Mouse (Mus musculus) CH12.LX (cell line): Measurements from ENCODE around the gene Enah. TPM values are rescaled to one million over a fixed set of nuclear protein-coding genes. Genes with fewer than 3 reads are reported as not detected.
A peak's percentile ranks its signal among the peaks of the same experiment; 100 is the strongest.

Source experiments
- DNase-seq: peaks from one replicate; pipeline ENCODE4 v3.0.0-alpha.2; 2013; ENCODE audit errors: extremely low read depth
- H3K27ac ChIP-seq: 2 replicates; pipeline ENCODE4 v1.5.1; 2012; ENCODE audit warnings: low read depth, mild to moderate bottlenecking, control low read depth, moderate library complexity; ENCODE audit not compliant: insufficient read depth
- H3K27me3 ChIP-seq: replicated peaks from 2 replicates; pipeline ENCODE3; 2012; ENCODE audit warnings: inconsistent platforms
- H3K36me3 ChIP-seq, 2 experiments: replicated peaks in 1 of 2; 2 replicates each; pipeline versions ENCODE3 to v1.6.1; 2012; ENCODE audit warnings: inconsistent platforms in 1 of 2, low read length in 1 of 2, mild to moderate bottlenecking in 1 of 2, mixed read lengths in 1 of 2, moderate library complexity in 1 of 2; ENCODE audit not compliant: control insufficient read depth in 1 of 2, insufficient read depth in 1 of 2
- H3K4me1 ChIP-seq, 2 experiments: 2 replicates each; pipeline ENCODE4 v1.6.1; 2012; ENCODE audit warnings: inconsistent platforms in 1 of 2, moderate library complexity in 1 of 2; ENCODE audit not compliant: insufficient read depth in 2 of 2, control insufficient read depth in 1 of 2
- H3K4me2 ChIP-seq: 2 replicates; pipeline ENCODE4 v1.6.1; 2012; ENCODE audit warnings: low read depth, mild to moderate bottlenecking, control low read depth; ENCODE audit not compliant: poor library complexity, insufficient read depth, severe bottlenecking
- H3K4me3 ChIP-seq, 3 experiments: fragments of 150-350 bp in 1 of 3; sonication (generic) in 1 of 3; replicated peaks in 1 of 3; 2 replicates each; pipeline versions ENCODE3 to v1.5.1; 2011 to 2012; ENCODE audit warnings: low read depth in 2 of 3, low read length in 2 of 3, mild to moderate bottlenecking in 2 of 3, moderate library complexity in 2 of 3, control low read depth in 1 of 3, improper control_type of control experiment in 1 of 3, inconsistent platforms in 1 of 3, mixed read lengths in 1 of 3; ENCODE audit not compliant: poor library complexity in 1 of 3
- H3K79me2 ChIP-seq: replicated peaks from 2 replicates; pipeline ENCODE4 v1.6.1; 2012; ENCODE audit warnings: mild to moderate bottlenecking, moderate library complexity; ENCODE audit not compliant: control insufficient read depth, poor library complexity, insufficient read depth, severe bottlenecking; ENCODE audit errors: extremely low read depth
- H3K9ac ChIP-seq: 2 replicates; pipeline ENCODE4 v1.6.1; 2012; ENCODE audit warnings: low read depth, mild to moderate bottlenecking, control low read depth, moderate library complexity; ENCODE audit not compliant: insufficient read depth
- H3K9me3 ChIP-seq: replicated peaks from 2 replicates; pipeline ENCODE3; 2012; ENCODE audit warnings: low read length, inconsistent platforms, mixed read lengths
- BHLHE40 ChIP-seq: IDR thresholded peaks from 2 replicates; pipeline ENCODE4 v1.6.1; 2011; ENCODE audit warnings: mild to moderate bottlenecking, low read depth, low read length, improper control_type of control experiment
- CHD1 ChIP-seq: IDR thresholded peaks from 2 replicates; pipeline ENCODE4 v1.6.1; 2012; ENCODE audit warnings: low read depth, low read length, improper control_type of control experiment, inconsistent platforms
- CHD2 ChIP-seq: IDR thresholded peaks from 2 replicates; pipeline ENCODE4 v1.6.1; 2011; ENCODE audit warnings: low read length, improper control_type of control experiment
- CTCF ChIP-seq, 2 experiments: IDR thresholded peaks in 1 of 2; conservative IDR thresholded peaks in 1 of 2; 2 replicates each; pipeline ENCODE4 v1.5.1; 2011 to 2012; ENCODE audit warnings: low read depth in 2 of 2, low read length in 2 of 2, improper control_type of control experiment in 1 of 2, inconsistent platforms in 1 of 2, mild to moderate bottlenecking in 1 of 2, moderate library complexity in 1 of 2
- E2F4 ChIP-seq: IDR thresholded peaks from 2 replicates; pipeline ENCODE4 v1.6.1; 2011; ENCODE audit warnings: low read depth, low read length, improper control_type of control experiment; ENCODE audit not compliant: insufficient replicate concordance
- ELF1 ChIP-seq: IDR thresholded peaks from 2 replicates; pipeline ENCODE4 v1.6.1; 2014; ENCODE audit warnings: low read depth, mild to moderate bottlenecking, inconsistent platforms, low read length, improper control_type of control experiment
- EP300 ChIP-seq: IDR thresholded peaks from 2 replicates; pipeline ENCODE4 v1.6.1; 2011; ENCODE audit warnings: low read length, improper control_type of control experiment
- ETS1 ChIP-seq: conservative IDR thresholded peaks from 2 replicates; pipeline ENCODE4 v1.6.1; 2012; ENCODE audit warnings: low read depth, mild to moderate bottlenecking, inconsistent platforms, low read length, improper control_type of control experiment, moderate library complexity
- GABPA ChIP-seq: IDR thresholded peaks from 2 replicates; pipeline ENCODE4 v1.6.1; 2012; ENCODE audit warnings: low read depth, low read length, improper control_type of control experiment, inconsistent platforms; ENCODE audit not compliant: insufficient replicate concordance
- HCFC1 ChIP-seq: IDR thresholded peaks from 2 replicates; pipeline ENCODE4 v1.6.1; 2012; ENCODE audit warnings: low read depth, mild to moderate bottlenecking, inconsistent platforms, low read length, improper control_type of control experiment
- IRF4 ChIP-seq: IDR thresholded peaks from 2 replicates; pipeline ENCODE4 v1.6.1; 2014; ENCODE audit warnings: low read depth, mild to moderate bottlenecking, inconsistent platforms, low read length, improper control_type of control experiment
- JUN ChIP-seq: IDR thresholded peaks from 2 replicates; pipeline ENCODE4 v1.6.1; 2011; ENCODE audit warnings: low read depth, mild to moderate bottlenecking, low read length, improper control_type of control experiment, moderate library complexity; ENCODE audit not compliant: insufficient read depth
- JUND ChIP-seq: conservative IDR thresholded peaks from 2 replicates; pipeline ENCODE4 v1.6.1; 2011; ENCODE audit warnings: low read depth, low read length, improper control_type of control experiment
- KAT2A ChIP-seq: IDR thresholded peaks from 2 replicates; pipeline ENCODE4 v1.6.1; 2012; ENCODE audit warnings: low read length, improper control_type of control experiment, inconsistent platforms; ENCODE audit not compliant: insufficient replicate concordance
- MAFK ChIP-seq: IDR thresholded peaks from 2 replicates; pipeline ENCODE4 v1.6.1; 2011; ENCODE audit warnings: low read length, improper control_type of control experiment; ENCODE audit not compliant: insufficient replicate concordance
- MAX ChIP-seq: IDR thresholded peaks from 2 replicates; pipeline ENCODE4 v1.6.1; 2011; ENCODE audit warnings: low read length, improper control_type of control experiment
- MAZ ChIP-seq: IDR thresholded peaks from 2 replicates; pipeline ENCODE4 v1.6.1; 2012; ENCODE audit warnings: low read depth, mild to moderate bottlenecking, inconsistent platforms, low read length, improper control_type of control experiment, moderate library complexity
- MEF2A ChIP-seq: IDR thresholded peaks from 2 replicates; pipeline ENCODE4 v1.6.1; 2014; ENCODE audit warnings: low read depth, mild to moderate bottlenecking, inconsistent platforms, low read length, improper control_type of control experiment, borderline replicate concordance
- MYC ChIP-seq: IDR thresholded peaks from 2 replicates; pipeline ENCODE4 v1.6.1; 2011; ENCODE audit warnings: low read depth, mild to moderate bottlenecking, improper control_type of control experiment, low read length
- NELFE ChIP-seq: IDR thresholded peaks from 2 replicates; pipeline ENCODE4 v1.6.1; 2011; ENCODE audit warnings: low read depth, low read length, improper control_type of control experiment
- NRF1 ChIP-seq: IDR thresholded peaks from 2 replicates; pipeline ENCODE4 v1.6.1; 2014; ENCODE audit warnings: low read depth, mild to moderate bottlenecking, inconsistent platforms, low read length, improper control_type of control experiment, moderate library complexity
- PAX5 ChIP-seq: IDR thresholded peaks from 2 replicates; pipeline ENCODE4 v1.6.1; 2012; ENCODE audit warnings: low read length, inconsistent platforms, mixed read lengths
- POLR2A ChIP-seq: IDR thresholded peaks from 2 replicates; pipeline ENCODE4 v1.6.1; 2011; ENCODE audit warnings: low read depth, mild to moderate bottlenecking, improper control_type of control experiment, low read length
- POLR2AphosphoS2 ChIP-seq: IDR thresholded peaks from 2 replicates; pipeline ENCODE4 v1.6.1; 2011; ENCODE audit warnings: low read depth, low read length, improper control_type of control experiment
- RAD21 ChIP-seq: IDR thresholded peaks from 2 replicates; pipeline ENCODE4 v1.6.1; 2011; ENCODE audit warnings: low read depth, mild to moderate bottlenecking, low read length, improper control_type of control experiment, moderate library complexity
- RCOR1 ChIP-seq: conservative IDR thresholded peaks from 2 replicates; pipeline ENCODE4 v1.6.1; 2012; ENCODE audit warnings: low read depth, mild to moderate bottlenecking, inconsistent platforms, low read length, improper control_type of control experiment
- SIN3A ChIP-seq: IDR thresholded peaks from 2 replicates; pipeline ENCODE4 v1.6.1; 2012; ENCODE audit warnings: low read length, improper control_type of control experiment, inconsistent platforms
- SMC3 ChIP-seq: IDR thresholded peaks from 2 replicates; pipeline ENCODE4 v1.6.1; 2011; ENCODE audit warnings: low read depth, low read length, improper control_type of control experiment
- TBP ChIP-seq: conservative IDR thresholded peaks from 2 replicates; pipeline ENCODE4 v1.6.1; 2011; ENCODE audit warnings: low read depth, low read length, improper control_type of control experiment
- TCF12 ChIP-seq: IDR thresholded peaks from 2 replicates; pipeline ENCODE4 v1.6.1; 2014; ENCODE audit warnings: low read depth, mild to moderate bottlenecking, inconsistent platforms, low read length, improper control_type of control experiment
- UBTF ChIP-seq: IDR thresholded peaks from 2 replicates; pipeline ENCODE4 v1.6.1; 2012; ENCODE audit warnings: low read depth, mild to moderate bottlenecking, inconsistent platforms, low read length, improper control_type of control experiment, moderate library complexity
- USF1 ChIP-seq: IDR thresholded peaks from 2 replicates; pipeline ENCODE4 v1.6.1; 2014; ENCODE audit warnings: low read depth, mild to moderate bottlenecking, inconsistent platforms, low read length, improper control_type of control experiment
- USF2 ChIP-seq: conservative IDR thresholded peaks from 2 replicates; pipeline ENCODE4 v1.6.1; 2011; ENCODE audit warnings: low read depth, low read length, improper control_type of control experiment
- ZC3H11A ChIP-seq: IDR thresholded peaks from 2 replicates; pipeline ENCODE4 v1.6.1; 2012; ENCODE audit warnings: low read depth, mild to moderate bottlenecking, inconsistent platforms, low read length, improper control_type of control experiment
- ZKSCAN1 ChIP-seq: IDR thresholded peaks from 2 replicates; pipeline ENCODE4 v1.6.1; 2012; ENCODE audit warnings: low read depth, inconsistent platforms, low read length, improper control_type of control experiment, borderline replicate concordance
- ZMIZ1 ChIP-seq: IDR thresholded peaks from 2 replicates; pipeline ENCODE4 v1.6.1; 2012; ENCODE audit warnings: low read depth, mild to moderate bottlenecking, inconsistent platforms, low read length, improper control_type of control experiment
- ZNF384 ChIP-seq: IDR thresholded peaks from 2 replicates; pipeline ENCODE4 v1.6.1; 2012; ENCODE audit warnings: low read depth, low read length, improper control_type of control experiment, inconsistent platforms
- dilution Hi-C: fragments of 300-500 bp; cut with MboI; formaldehyde crosslinking; loops from 2 replicates; pipeline ENCODE4 v1.14.3; 2020; ENCODE audit warnings: low sequenced_read_pairs; ENCODE audit not compliant: extremely low pct_unique_long_range_greater_than_20kb, extremely low pct_ligation_motif_present
- in situ Hi-C: fragments of 300-500 bp; cut with MboI; formaldehyde crosslinking; loops from 3 replicates; pipeline ENCODE4 v1.14.3; 2019; ENCODE audit warnings: low sequenced_read_pairs, low pct_ligation_motif_present, low pct_unique_long_range_greater_than_20kb, mixed read lengths
- polyA plus RNA-seq: library from polyadenylated mRNA; unstranded; fragments of >175 nt; gene quantifications from 2 replicates; pipeline ENCODE4 v1.2.1, GENCODE M21; 2012; ENCODE audit warnings: low read depth; ENCODE audit not compliant: insufficient read length
- total RNA-seq, 2 experiments: library from RNA; depleted of rRNA; stranded (reverse); fragments of 300-350 nt in 1 of 2; fragments of >200 nt in 1 of 2; gene quantifications; 2 replicates each; pipeline ENCODE4 v1.2.3; 2012 to 2014

Enah gene
- total and polyA plus RNA-seq, 3 experiments, result 45.3 to 75.3 (median 72.6) TPM

DNA sequence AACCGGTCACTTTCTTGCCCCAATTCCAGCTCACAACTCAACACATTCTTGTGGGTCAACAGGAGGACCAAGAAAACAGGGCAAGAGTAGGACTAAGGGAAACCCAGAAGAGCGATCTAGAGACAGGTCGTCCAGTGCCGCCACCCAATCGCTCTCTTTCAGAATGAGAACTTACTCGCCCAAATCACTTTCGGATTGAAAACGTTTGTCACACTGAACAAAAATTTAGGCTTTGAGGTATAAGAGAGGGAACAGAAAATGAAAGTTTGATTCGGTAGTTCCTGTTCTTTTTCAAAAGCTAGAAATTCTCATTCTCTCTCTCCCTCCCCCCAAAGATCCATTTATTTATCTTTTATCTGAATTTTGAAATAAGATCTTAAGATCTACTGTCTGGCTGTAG is 69.1 kb downstream of the Enah start:
- dilution Hi-C loops, result no loop called here
- in situ Hi-C loops, result no loop called here
- Histone ChIP-seq H3K9me3 (no peaks in the 10 kb centered on the region), H3K79me2 (peaks cover 8% of the 10 kb centered on the region), H3K27me3 (no peaks in the 10 kb centered on the region), H3K9ac (peak overlapping the region; percentile 87), H3K4me1 (peaks cover 10 to 40% of the 10 kb centered on the region in 2 experiments), H3K4me3 (peak overlapping the region; percentile 24 to 52 (median 42)), H3K36me3 (peaks cover 3 to 17% of the 10 kb centered on the region in 2 experiments), H3K4me2 (peak overlapping the region; percentile 96), H3K27ac (peak overlapping the region; percentile 93)
- DNase-seq, result peak; percentile 68
- TF ChIP-seq PAX5 (no peak), MYC (0 out of 2 replicates have a peak, but pooled peaks have one; percentile 35), ZNF384 (no peak), ELF1 (0 out of 2 replicates have a peak, but pooled peaks have one; percentile 17), POLR2A (no peak), NELFE (no peak), POLR2AphosphoS2 (no peak), HCFC1 (no peak), MAZ (no peak), MAX (no peak), GABPA (no peak), NRF1 (no peak), SIN3A (no peak; the same call in 1 of the 2 replicates), SMC3 (no peak), CHD1 (no peak; the same call in 1 of the 2 replicates), RAD21 (no peak; the same call in 1 of the 2 replicates), EP300 (peak; percentile 83), ETS1 (peak; percentile 68), IRF4 (peak; percentile 86), MEF2A (peak; percentile 55; the same call in 1 of the 2 replicates), JUN (peak; percentile 29; the same call in 1 of the 2 replicates), CHD2 (0 out of 2 replicates have a peak, but pooled peaks have one; percentile 33), E2F4 (no peak), JUND (peak; percentile 46), ZKSCAN1 (no peak), USF1 (no peak), RCOR1 (no peak), BHLHE40 (peak; percentile 30; the same call in 1 of the 2 replicates), CTCF (conservative IDR thresholded peaks at IDR 0.05 in 1 of 2, IDR thresholded peaks at IDR 0.05 in 1 of 2; ENCODE audit: low read depth in 2 of 2, low read length in 2 of 2) (no peak), ZMIZ1 (no peak), MAFK (0 out of 2 replicates have a peak, but pooled peaks have one; percentile 28), TBP (no peak), USF2 (no peak), TCF12 (no peak), KAT2A (no peak), ZC3H11A (no peak), UBTF (no peak)
